8 mouse cellular contexts compared by ENCODE assay signal in genomic region chr17:56507161-56508068, GRCm38 (mm10). TPM values are rescaled to one million over a fixed set of nuclear protein-coding genes. Genes with fewer than 3 reads are reported as not detected.
DNase-seq lines count a peak whose midpoint lies in the region; ATAC-seq lines count a peak whose summit lies in the region.

No protein-coding gene starts in this region.

- under 1% methylated on average over 42 of the region's 42 CpGs for WGBS in heart, embryonic 14.5 days
- WGBS in liver, embryonic 13.5 days (ENCODE audit: insufficient replicate concordance): 2% methylated on average over 42 of the region's 42 CpGs
- under 1% methylated on average over 42 of the region's 42 CpGs for WGBS in stomach, embryonic 16.5 days

- H3K27ac ChIP-seq in heart, embryonic 14.5 days (replicated peaks in 1 of 2; ENCODE audit: control insufficient read depth in 1 of 2, insufficient read depth in 1 of 2, low read depth in 2 of 2, low read length in 2 of 2): peak overlapping the region; percentile 51 to 89
- peak overlapping the region; percentile 75 for H3K27ac ChIP-seq in liver, embryonic 13.5 days
- H3K27ac ChIP-seq in stomach, embryonic 16.5 days (ENCODE audit: low read length): peak overlapping the region; percentile 88

- peaks cover 43% of the 10 kb centered on the region for H3K27me3 ChIP-seq in heart, embryonic 14.5 days (ENCODE audit: control insufficient read depth, insufficient read depth, low read length)
- H3K27me3 ChIP-seq in liver, embryonic 13.5 days: peaks cover 44% of the 10 kb centered on the region
- peaks cover 35% of the 10 kb centered on the region for H3K27me3 ChIP-seq in stomach, embryonic 16.5 days (ENCODE audit: control insufficient read depth, insufficient read depth, low read length)

- H3K4me2 ChIP-seq in heart, embryonic 14.5 days (ENCODE audit: low read length): peak overlapping the region; percentile 99
- H3K4me2 ChIP-seq in liver, embryonic 13.5 days: peak overlapping the region; percentile 77
- peak overlapping the region; percentile 86 for H3K4me2 ChIP-seq in stomach, embryonic 16.5 days (ENCODE audit: low read depth, low read length)

- peaks cover 2 to 3% of the 10 kb centered on the region in 2 experiments; a peak in 2 of 4 replicates for H3K4me1 ChIP-seq in heart, embryonic 14.5 days (ENCODE audit: control insufficient read depth in 2 of 2, insufficient read depth in 2 of 2, low read length in 2 of 2)
- H3K4me1 ChIP-seq in liver, embryonic 13.5 days (replicated peaks): peaks cover 15% of the 10 kb centered on the region
- H3K4me1 ChIP-seq in stomach, embryonic 16.5 days (ENCODE audit: control insufficient read depth, insufficient read depth, low read length): peaks cover 10% of the 10 kb centered on the region

- DNase-seq in c-Kit-negative CD71-positive TER-119-positive erythroid progenitor cells, embryonic 14.5 days (ENCODE audit: low read depth, low spot score): peak; percentile 11
- DNase-seq in fibroblast of lung, adult 2 months (ENCODE audit: low read depth): peak; percentile 86
- DNase-seq in kidney, postnatal 14 days: peak; percentile 95
- peak; percentile 83 for DNase-seq in liver, embryonic 13.5 days
- DNase-seq in neural tube, embryonic 10.5 days (ENCODE audit: extremely low spot score, low spot score): peak; percentile 92

- H3K9ac ChIP-seq in heart, embryonic 14.5 days (ENCODE audit: low read length): peak overlapping the region; percentile 88
- peak overlapping the region; percentile 72 for H3K9ac ChIP-seq in liver, embryonic 13.5 days
- peak overlapping the region; percentile 80 for H3K9ac ChIP-seq in stomach, embryonic 16.5 days (ENCODE audit: low read length)

- peak overlapping the region; percentile 69 to 73 for H3K4me3 ChIP-seq in heart, embryonic 14.5 days (ENCODE audit: control insufficient read depth in 1 of 2, insufficient read depth in 1 of 2, low read depth in 1 of 2, low read length in 2 of 2)
- H3K4me3 ChIP-seq in liver, embryonic 13.5 days (replicated peaks): peak overlapping the region; percentile 56
- H3K4me3 ChIP-seq in stomach, embryonic 16.5 days (replicated peaks; ENCODE audit: low read length): peak overlapping the region; percentile 59

- H3K36me3 ChIP-seq in heart, embryonic 14.5 days (ENCODE audit: control insufficient read depth, insufficient read depth, low read length): no peaks in the 10 kb centered on the region
- H3K36me3 ChIP-seq in liver, embryonic 13.5 days: no peaks in the 10 kb centered on the region
- no peaks in the 10 kb centered on the region for H3K36me3 ChIP-seq in stomach, embryonic 16.5 days (ENCODE audit: control insufficient read depth, insufficient read depth, low read length)

- peak; percentile 92 for ATAC-seq in CD4-positive, CD25-positive, alpha-beta regulatory T cell, adult 4 months
- ATAC-seq in heart, embryonic 14.5 days (ENCODE audit: insufficient number of reproducible peaks, insufficient read depth, low FRiP score, low read depth): peak; percentile 94
- peak; percentile 87 for ATAC-seq in liver, embryonic 13.5 days (ENCODE audit: low read depth)
- ATAC-seq in stomach, embryonic 16.5 days (ENCODE audit: insufficient read depth, low FRiP score): peak; percentile 96

- 0 out of 2 replicates have a peak, but pooled peaks cover 6% of the 10 kb centered on the region for H3K9me3 ChIP-seq in heart, embryonic 14.5 days (ENCODE audit: control insufficient read depth, low read length)
- no peaks in the 10 kb centered on the region for H3K9me3 ChIP-seq in liver, embryonic 13.5 days (replicated peaks)
- no peaks in the 10 kb centered on the region for H3K9me3 ChIP-seq in stomach, embryonic 16.5 days (replicated peaks; ENCODE audit: control insufficient read depth, low read length)

RNA-seq across cellular contexts. Expression of gene Znrf4, which starts 4.8 kb away (rescaled TPM):
- not detected for polyA plus RNA-seq in CD4-positive, CD25-positive, alpha-beta regulatory T cell, adult 4 months (2017; shearing (Covaris generic))
- polyA plus RNA-seq in heart, embryonic 14.5 days (2014; fragmentation: Nextera tagmentation; extraction: Ambion mirVana): not detected in 2 replicates
- polyA plus RNA-seq in liver, embryonic 13.5 days (2015; fragmentation: Nextera tagmentation; extraction: Ambion mirVana): not detected in 2 replicates
- polyA plus RNA-seq in stomach, embryonic 16.5 days (2015; fragmentation: Nextera tagmentation; extraction: Ambion mirVana): not detected in 2 replicates

RNA-seq across cellular contexts. Expression of gene Ptprs, which starts 31.1 kb away (rescaled TPM):
- 1 to 10 TPM; 5.5 to 8.9 TPM for polyA plus RNA-seq in CD4-positive, CD25-positive, alpha-beta regulatory T cell, adult 4 months (2017; shearing (Covaris generic))
- 51.4 and 60.1 TPM in 2 replicates for polyA plus RNA-seq in heart, embryonic 14.5 days (2014; fragmentation: Nextera tagmentation; extraction: Ambion mirVana)
- 6.2 and 7.6 TPM in 2 replicates for polyA plus RNA-seq in liver, embryonic 13.5 days (2015; fragmentation: Nextera tagmentation; extraction: Ambion mirVana)
- 58.5 and 61.9 TPM in 2 replicates for polyA plus RNA-seq in stomach, embryonic 16.5 days (2015; fragmentation: Nextera tagmentation; extraction: Ambion mirVana)

RNA-seq across cellular contexts. Expression of gene Gm20219, which starts 46.8 kb away (rescaled TPM):
- polyA plus RNA-seq in CD4-positive, CD25-positive, alpha-beta regulatory T cell, adult 4 months (2017; shearing (Covaris generic)): 1 to 10 TPM; 3.1 to 3.2 TPM
- polyA plus RNA-seq in heart, embryonic 14.5 days (2014; fragmentation: Nextera tagmentation; extraction: Ambion mirVana): 0.16 and 0.58 TPM in 2 replicates
- polyA plus RNA-seq in liver, embryonic 13.5 days (2015; fragmentation: Nextera tagmentation; extraction: Ambion mirVana): 0.08 and 0.14 TPM in 2 replicates
- polyA plus RNA-seq in stomach, embryonic 16.5 days (2015; fragmentation: Nextera tagmentation; extraction: Ambion mirVana): 17.5 and 21.3 TPM in 2 replicates

Comparison
In these comparisons a context has a peak if more than half of its experiments do, and no peak if none do; other contexts are left out.
1. Peak in every context shown above with its lines: DNase-seq, ATAC-seq, H3K4me3 ChIP-seq and H3K27ac ChIP-seq.
2. DNase-seq: peak in every context shown above with its lines; median percentile 95 in kidney, postnatal 14 days; 92 in neural tube, embryonic 10.5 days; 86 in fibroblast of lung, adult 2 months; 83 in liver, embryonic 13.5 days; 11 in c-Kit-negative CD71-positive TER-119-positive erythroid progenitor cells, embryonic 14.5 days.